Mouse (Mus musculus): Measurements from ENCODE around the gene Gdi1.

Gene Gdi1

GRCm38 (mm10) chrX:74304867-74305700, at the start of gene Gdi1:
TSS of gene Gdi1 (plus strand) at chrX:74304998.
- peak; percentile 77 to 93 for DNase-seq (ENCODE audit: inconsistent age in 2 of 2, low spot score in 1 of 2)

DNA sequence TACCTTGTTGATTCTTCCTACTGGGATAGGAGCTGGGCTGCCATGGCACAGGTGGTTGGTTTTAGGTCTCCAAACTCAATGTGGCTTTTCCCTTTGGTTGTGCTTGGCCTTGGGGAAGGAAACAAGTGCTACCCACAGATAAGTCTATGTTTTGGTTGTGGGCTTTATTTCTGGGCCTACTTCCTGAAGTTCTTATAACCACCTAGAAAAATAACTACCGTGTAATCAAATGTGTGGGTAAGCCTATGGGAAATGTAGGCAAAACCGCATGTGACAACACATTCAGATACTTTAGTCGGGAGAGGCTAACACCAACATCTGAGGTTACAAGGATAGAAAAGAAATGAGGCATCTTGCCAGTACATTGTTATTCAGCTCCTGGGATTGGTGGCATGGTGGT, 47.1 kb upstream of the Gdi1 start:
- no peak for DNase-seq (ENCODE audit: inconsistent age in 2 of 2, low spot score in 1 of 2)

DNA sequence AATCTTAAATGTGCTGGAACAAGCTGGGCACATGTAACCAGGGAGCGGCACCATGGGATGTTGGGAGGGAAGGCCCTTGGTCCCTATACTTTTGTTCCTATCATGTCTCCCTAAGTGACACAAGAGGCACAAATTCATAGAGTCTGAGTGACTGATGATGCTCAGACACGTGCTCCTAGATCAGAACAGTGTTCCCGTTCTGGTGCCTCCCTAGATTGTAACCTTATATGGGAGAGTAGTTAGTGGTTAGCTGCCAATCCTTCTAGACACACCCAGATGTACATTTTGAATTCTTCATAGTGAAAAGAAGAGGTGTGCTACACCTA, 35.1 kb upstream of the Gdi1 start:
- DNase-seq (ENCODE audit: inconsistent age in 2 of 2, low spot score in 1 of 2) = no peak

- DNase-seq (ENCODE audit: inconsistent age in 2 of 2, low spot score in 1 of 2) = peak; percentile 94 to 96
Observed at GRCm38 (mm10) chrX:74270062-74270901, 34.5 kb upstream of the Gdi1 start, which contains the start of gene Rpl10. TSS of gene Rpl10 (plus strand) at chrX:74270812.

- DNase-seq (ENCODE audit: inconsistent age in 2 of 2, low spot score in 1 of 2) = peak; percentile 56 to 78
Observed at GRCm38 (mm10) chrX:74270902-74271551, 33.8 kb upstream of the Gdi1 start.

- DNase-seq (ENCODE audit: inconsistent age in 2 of 2, low spot score in 1 of 2) = peak in 1 of 2 experiments; percentile 32
Observed at GRCm38 (mm10) chrX:74273422-74274322, 31.1 kb upstream of the Gdi1 start.

- DNase-seq (ENCODE audit: inconsistent age in 2 of 2, low spot score in 1 of 2) = no peak
Observed at GRCm38 (mm10) chrX:74277916-74278315, 26.9 kb upstream of the Gdi1 start.

GRCm38 (mm10) chrX:74281041-74281731, 23.6 kb upstream of the Gdi1 start:
- no peak for DNase-seq (ENCODE audit: inconsistent age in 2 of 2, low spot score in 1 of 2)

DNA sequence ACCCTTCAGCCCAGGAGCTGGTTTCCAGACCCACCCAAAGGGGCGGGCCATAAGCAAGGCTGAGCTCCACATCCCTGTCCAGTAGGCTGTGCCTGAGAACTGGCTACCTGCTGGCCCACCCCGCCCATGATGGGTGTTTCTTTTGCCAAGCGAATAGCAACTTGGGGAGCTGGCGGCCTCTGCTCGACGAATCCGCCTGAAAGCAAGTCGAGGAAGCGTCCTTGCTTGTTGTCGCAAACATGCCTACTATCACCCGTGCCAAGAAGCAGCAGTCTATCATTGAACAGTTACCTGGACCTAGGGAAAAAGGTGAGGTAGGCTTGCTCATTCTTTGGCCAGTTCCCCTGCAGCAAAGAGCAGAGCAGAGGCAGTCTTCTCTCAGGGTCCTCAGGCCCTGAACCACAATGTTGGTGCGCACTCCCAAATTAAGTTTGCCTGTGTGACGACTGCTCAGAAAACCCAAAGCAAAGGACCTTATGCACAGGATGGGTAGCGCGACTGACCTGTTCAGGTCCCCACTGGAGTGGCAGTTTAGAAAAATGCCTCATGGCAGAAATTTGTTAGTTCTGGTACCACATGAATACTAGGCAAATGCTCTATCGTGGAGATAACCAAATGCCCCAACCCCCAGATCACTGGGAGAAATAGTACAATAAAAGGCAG, 22.9 kb upstream of the Gdi1 start, which contains the start of the genes Taz and Dnase1l1:
TSS of gene Taz (plus strand) at position 181 of the 663 bp plus-strand sequence.
TSS of gene Dnase1l1 (minus strand) at position 606 of the 663 bp plus-strand sequence.
- DNase-seq (ENCODE audit: inconsistent age in 2 of 2, low spot score in 1 of 2) = peak; percentile 88 to 93

DNA sequence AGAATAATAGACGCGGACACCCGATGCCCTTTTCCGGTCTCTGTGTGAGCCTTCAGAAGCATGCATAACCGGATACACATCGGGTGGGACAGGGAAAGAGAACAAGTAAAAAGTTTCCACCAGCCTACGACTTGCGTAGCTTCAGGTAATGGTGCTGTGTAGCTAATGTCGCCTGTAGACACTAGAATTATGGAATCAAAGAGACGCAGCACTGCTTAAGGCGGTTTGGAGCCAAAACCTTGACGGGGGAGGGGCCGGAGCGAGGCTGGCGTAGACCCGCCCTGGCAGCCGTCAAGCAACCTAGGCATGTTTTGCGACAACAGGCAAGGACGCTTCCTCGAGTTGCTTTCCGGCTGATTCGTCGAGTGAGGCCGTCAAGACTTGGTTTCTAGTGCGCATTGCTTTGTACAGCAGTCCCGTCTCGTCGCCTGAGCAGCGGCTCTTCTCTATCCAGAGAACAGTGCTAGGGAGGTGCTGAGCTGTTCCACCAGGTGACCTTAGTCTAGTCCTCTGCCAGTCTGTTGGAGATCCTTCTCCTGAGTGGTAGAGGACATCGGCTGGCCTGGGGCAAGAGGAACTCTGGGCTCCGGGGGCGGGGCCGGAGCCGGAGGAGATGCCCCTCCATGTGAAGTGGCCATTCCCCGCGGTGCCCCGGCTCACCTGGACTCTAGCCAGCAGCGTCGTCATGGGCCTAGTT, 22.3 kb upstream of the Gdi1 start:
- DNase-seq (ENCODE audit: inconsistent age in 2 of 2, low spot score in 1 of 2) = peak; percentile 89 to 95

DNA sequence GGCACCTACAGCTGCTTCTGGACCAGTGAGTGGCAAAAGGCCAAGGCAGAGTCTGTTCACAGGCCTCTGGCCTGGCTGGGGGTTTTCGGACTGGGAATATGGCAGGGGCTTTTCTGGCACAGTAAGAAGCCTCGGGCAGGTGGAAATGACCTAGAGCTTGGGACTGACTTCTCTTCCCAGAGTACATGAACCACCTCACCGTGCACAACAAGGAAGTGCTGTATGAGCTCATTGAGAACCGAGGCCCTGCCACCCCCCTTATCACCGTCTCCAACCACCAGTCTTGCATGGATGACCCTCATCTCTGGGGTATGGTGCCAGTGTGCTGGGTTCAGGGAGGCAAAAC, 21.7 kb upstream of the Gdi1 start:
- no peak for DNase-seq (ENCODE audit: inconsistent age in 2 of 2, low spot score in 1 of 2)

DNA sequence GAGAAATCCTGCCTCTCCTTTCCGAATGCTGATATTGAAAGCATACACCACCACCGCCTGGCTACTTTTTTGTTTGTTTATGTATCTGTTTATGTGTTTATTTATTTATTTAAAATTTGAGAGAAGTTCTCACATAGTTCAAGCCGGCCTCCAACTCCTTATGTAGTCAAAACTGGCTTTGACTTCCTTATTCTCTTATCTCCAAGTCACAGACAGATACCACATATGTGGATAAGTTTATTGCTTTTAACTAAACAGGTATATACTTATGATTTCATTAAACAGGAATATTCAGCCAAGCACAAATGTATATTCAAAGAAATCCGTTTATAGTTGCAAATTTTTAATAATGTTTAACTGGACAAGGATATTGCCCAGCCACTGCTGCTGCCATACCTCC, 11.4 kb upstream of the Gdi1 start:
- no peak for DNase-seq (ENCODE audit: inconsistent age in 2 of 2, low spot score in 1 of 2)

DNA sequence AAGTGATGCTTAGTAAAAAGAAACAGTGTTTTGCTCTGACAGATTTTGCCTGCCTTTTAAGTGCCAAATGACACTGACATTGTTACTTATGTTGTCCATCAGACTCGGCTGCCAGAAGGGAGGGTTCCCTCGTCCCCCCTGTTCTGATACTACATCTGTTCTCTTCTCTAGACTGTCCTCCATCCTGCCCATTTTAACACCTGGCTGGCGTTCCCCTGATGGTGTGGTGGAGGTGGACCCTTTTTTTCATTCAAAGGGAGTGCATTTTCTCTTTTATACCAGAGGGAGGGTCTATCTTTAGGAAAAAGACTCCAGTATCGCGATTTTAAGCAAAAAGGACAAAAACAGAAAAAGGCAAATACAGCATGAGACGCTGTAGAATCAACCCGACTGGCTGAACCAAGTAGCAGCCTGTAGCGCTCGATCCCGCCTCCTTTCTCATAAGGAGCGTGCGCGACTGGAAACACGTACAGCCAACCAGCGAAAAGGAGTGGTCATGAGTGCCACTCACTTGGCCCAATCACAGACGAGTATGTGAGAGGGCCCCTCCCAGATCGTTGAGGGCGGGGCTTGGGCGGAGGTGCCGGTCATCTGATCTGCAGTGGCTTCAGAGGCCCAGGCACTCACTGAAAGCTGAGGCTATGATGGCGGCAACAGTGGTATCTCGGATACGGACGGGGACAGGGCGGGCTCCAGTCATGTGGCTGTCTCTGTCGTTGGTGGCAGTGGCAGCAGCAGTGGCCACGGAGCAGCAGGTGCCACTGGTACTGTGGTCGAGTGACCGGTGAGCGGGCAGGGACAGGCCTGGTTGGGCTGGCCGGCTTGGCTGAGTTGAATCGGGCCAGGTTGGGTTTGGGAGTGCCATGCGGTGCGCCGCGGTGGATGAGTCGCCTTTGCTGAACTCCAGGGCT, 8.0 kb upstream of the Gdi1 start, which contains the start of gene Atp6ap1:
TSS of gene Atp6ap1 (plus strand) at position 560 of the 911 bp plus-strand sequence.
- DNase-seq (ENCODE audit: inconsistent age in 2 of 2, low spot score in 1 of 2) = peak; percentile 94 to 97

- DNase-seq (ENCODE audit: inconsistent age in 2 of 2, low spot score in 1 of 2) = no peak
Observed at GRCm38 (mm10) chrX:74298348-74298747, 6.5 kb upstream of the Gdi1 start.

DNA sequence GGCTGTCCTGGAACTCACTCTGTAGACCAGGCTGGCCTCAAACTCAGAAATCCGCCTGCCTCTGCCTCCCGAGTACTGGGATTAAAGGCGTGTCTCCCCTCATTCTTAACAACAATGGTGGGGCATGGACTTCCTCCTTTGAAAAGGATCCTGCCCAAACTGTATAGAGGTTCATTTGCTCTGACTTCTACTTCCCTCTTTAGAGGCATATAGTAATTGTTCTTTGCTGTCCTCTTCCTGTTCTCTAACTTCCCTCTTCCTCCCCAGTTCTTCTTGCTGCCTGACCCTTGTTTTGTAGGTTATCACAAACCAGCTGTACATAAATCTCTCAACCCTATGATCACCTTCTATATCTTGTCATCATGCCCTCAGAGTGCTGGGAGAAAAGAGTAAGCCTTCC, 5.1 kb upstream of the Gdi1 start:
- DNase-seq (ENCODE audit: inconsistent age in 2 of 2, low spot score in 1 of 2) = no peak

DNA sequence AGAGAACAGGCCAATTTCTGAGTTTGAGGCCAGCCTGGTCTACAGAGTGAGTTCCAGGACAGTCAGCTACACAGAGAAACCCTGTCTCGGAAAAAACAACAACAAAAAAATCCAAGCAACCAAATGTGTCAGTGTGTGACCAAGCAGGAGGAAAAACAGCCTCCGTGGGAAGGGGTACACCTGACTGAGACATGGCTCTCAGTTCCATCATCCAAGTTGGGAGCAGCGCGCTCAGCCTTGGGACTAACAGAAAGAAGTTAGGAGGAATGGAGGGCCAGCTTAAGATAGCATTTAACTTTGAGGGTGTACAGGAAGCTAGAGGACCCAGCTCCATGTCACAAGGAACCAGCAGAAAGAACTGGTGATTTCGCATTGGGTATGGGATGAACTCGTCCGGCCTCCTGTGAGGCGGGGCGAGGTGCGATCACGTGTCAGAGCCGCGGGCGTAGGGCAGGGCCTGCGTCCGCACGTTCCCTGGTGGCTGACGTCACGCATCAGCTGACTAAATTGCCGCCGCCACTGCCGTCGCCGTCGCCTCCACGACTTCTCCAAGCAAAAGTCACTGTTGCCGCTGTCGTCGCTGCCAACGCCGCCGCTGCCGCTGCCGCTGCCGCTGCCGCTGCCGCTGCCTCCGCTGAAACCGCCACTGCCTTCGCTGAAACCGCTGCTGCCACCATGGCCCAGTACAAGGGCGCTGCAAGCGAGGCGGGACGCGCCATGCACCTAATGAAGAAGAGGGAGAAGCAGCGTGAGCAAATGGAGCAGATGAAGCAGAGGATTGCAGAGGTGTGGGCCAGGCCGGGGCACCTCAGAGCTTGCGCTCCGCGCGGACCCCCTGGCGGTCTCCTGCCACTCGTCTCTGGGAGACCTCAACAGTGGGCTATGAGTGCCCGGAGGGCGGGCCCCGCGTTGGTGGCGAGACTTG, 8.0 kb downstream of the Gdi1 start, which contains the start of gene Fam50a:
TSS of gene Fam50a (plus strand) at position 494 of the 925 bp plus-strand sequence.
- DNase-seq (ENCODE audit: inconsistent age in 2 of 2, low spot score in 1 of 2) = peak; percentile 92 to 93
